Mouse (Mus musculus) inflammation-experienced regulatory T-cells (primary cell): ENCODE data around the gene Slc5a11. TPM values are rescaled to one million over a fixed set of nuclear protein-coding genes. Genes with fewer than 3 reads are reported as not detected.

Experiments used
- polyA plus RNA-seq, 2 experiments: library from polyadenylated mRNA; unstranded; fragments of 100-300 nt; shearing (Covaris generic); gene quantifications; one replicate each; pipeline ENCODE4 v1.2.1; 2017

Gene Slc5a11
- 1 to 10 TPM in 1 of 2 experiments, not detected in 1; 1.6 TPM for polyA plus RNA-seq

GRCm38 (mm10) chr7:123214365-123215075 is at the start of gene Slc5a11:
Gene Slc5a11 (plus strand): TSS chr7:123214780.

Other genes starting within 250 kb of the Slc5a11 start
- 10 to 100 TPM; 44.5 to 56.8 TPM for gene Rbbp6, start 249.1 kb upstream of the Slc5a11 start, polyA plus RNA-seq
- 10 to 100 TPM; 64.4 to 73.7 TPM for gene Tnrc6a, start 90.9 kb upstream of the Slc5a11 start, polyA plus RNA-seq
- 10 to 100 TPM; 26.0 to 39.3 TPM for gene Lcmt1, start 155.0 kb downstream of the Slc5a11 start, polyA plus RNA-seq
- gene Arhgap17, start 155.1 kb downstream of the Slc5a11 start, polyA plus RNA-seq = 10 to 100 TPM; 44.5 to 56.8 TPM
- gene Aqp8, start 247.5 kb downstream of the Slc5a11 start, polyA plus RNA-seq = not detected